Mouse (Mus musculus) heart, postnatal 0 days (tissue): ENCODE measurements at regions not wholly inside any gene's neighbourhood (a gene's known extent, or its start where the extent isn't known, plus 50 kb on each side); places are given as distances from the start of the nearest gene placed in this dataset.

Experiments
- ATAC-seq: fragments of 200-750 bp; cut with Nextera tagmentation; 2 replicates; pipeline ENCODE4 v1.8.0; 2017; ENCODE audit warnings: low read depth, moderate number of reproducible peaks, moderate library complexity; ENCODE audit not compliant: insufficient read depth
- DNase-seq: peaks from one replicate; pipeline ENCODE4 v3.0.0-alpha.2; 2016; ENCODE audit warnings: low spot score
- H3K27ac ChIP-seq: fragments of 300-500 bp; sonication (generic); 2 replicates; pipeline ENCODE4 v1.5.1; 2014; ENCODE audit warnings: low read depth, mild to moderate bottlenecking
- H3K27me3 ChIP-seq: fragments of 300-500 bp; sonication (generic); 2 replicates; pipeline ENCODE4 v1.6.1; 2014; ENCODE audit warnings: low read length, mixed read lengths; ENCODE audit not compliant: control insufficient read depth, insufficient read depth
- H3K36me3 ChIP-seq: fragments of 300-500 bp; sonication (generic); replicated peaks from 2 replicates; pipeline ENCODE4 v1.6.1; 2014; ENCODE audit warnings: low read length, mixed read lengths; ENCODE audit not compliant: control insufficient read depth, insufficient read depth
- H3K4me1 ChIP-seq: fragments of 300-500 bp; sonication (generic); 2 replicates; pipeline ENCODE4 v1.6.1; 2014; ENCODE audit warnings: antibody characterized with exemption; ENCODE audit not compliant: control insufficient read depth, insufficient read depth
- H3K4me2 ChIP-seq: fragments of 300-500 bp; sonication (generic); 2 replicates; pipeline ENCODE4 v1.6.1; 2014; ENCODE audit warnings: low read depth, mild to moderate bottlenecking, low read length, moderate library complexity
- H3K4me3 ChIP-seq: fragments of 300-500 bp; sonication (generic); 2 replicates; pipeline ENCODE4 v1.5.1; 2014; ENCODE audit warnings: low read depth, low read length
- H3K9ac ChIP-seq: fragments of 300-500 bp; sonication (generic); replicated peaks from 2 replicates; pipeline ENCODE4 v1.6.1; 2014; ENCODE audit warnings: low read depth, low read length, mixed read lengths
- H3K9me3 ChIP-seq: fragments of 300-500 bp; sonication (generic); replicated peaks from 2 replicates; pipeline ENCODE4 v1.6.1; 2016; ENCODE audit warnings: low read length; ENCODE audit not compliant: control insufficient read depth
- CTCF ChIP-seq: IDR thresholded peaks from 2 replicates; pipeline ENCODE4 v1.5.1; 2016; ENCODE audit warnings: antibody characterized with exemption, control low read depth, low read depth
- EP300 ChIP-seq: IDR thresholded peaks from 2 replicates; pipeline ENCODE4 v1.6.1; 2016; ENCODE audit warnings: antibody characterized with exemption, low read depth
- WGBS: fragments of 180-500 bp; shearing (Covaris S2); extraction: QIAGEN DNeasy Blood & Tissue Kit; methylation state at CpG from one replicate; pipeline ENCODE4 v1.1.7; 2014; 5-methylcytosine and 5-hydroxymethylcytosine counted together

DNA sequence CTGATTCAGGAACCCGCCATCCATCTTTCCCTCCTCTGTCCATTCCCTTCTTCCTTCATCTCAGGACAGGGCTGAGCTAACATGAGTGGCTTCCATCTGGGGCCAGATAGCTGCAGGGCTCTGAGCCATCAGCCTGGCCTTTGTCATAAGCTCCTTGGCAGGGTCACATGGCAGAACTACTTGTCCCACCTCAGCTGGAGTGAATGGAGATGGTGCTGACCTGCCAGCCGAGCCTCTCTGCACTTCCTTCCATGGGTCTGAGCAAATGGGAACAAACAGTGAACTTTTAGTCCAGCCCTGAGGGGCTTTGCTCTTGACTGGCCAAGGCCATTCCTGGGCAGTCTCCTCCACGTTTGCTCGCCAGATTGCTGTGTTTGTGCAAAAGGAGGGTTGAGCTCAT is 206.1 kb downstream of the Ttc32 start:
- Histone ChIP-seq H3K27me3 (no peaks in the 10 kb centered on the region), H3K36me3 (no peaks in the 10 kb centered on the region), H3K4me1 (peaks cover 13% of the 10 kb centered on the region; the same call in 1 of the 2 replicates), H3K9ac (no peak overlapping the region), H3K9me3 (no peaks in the 10 kb centered on the region), H3K27ac (no peak overlapping the region), H3K4me2 (no peak overlapping the region), H3K4me3 (no peak overlapping the region)
- TF ChIP-seq EP300 (no peak), CTCF (no peak)
- 64% methylated on average over 4 of the region's 4 CpGs for WGBS
- ATAC-seq (0 out of 2 replicates have a peak, but pooled peaks have one; percentile 32), DNase-seq (no peak)

DNA sequence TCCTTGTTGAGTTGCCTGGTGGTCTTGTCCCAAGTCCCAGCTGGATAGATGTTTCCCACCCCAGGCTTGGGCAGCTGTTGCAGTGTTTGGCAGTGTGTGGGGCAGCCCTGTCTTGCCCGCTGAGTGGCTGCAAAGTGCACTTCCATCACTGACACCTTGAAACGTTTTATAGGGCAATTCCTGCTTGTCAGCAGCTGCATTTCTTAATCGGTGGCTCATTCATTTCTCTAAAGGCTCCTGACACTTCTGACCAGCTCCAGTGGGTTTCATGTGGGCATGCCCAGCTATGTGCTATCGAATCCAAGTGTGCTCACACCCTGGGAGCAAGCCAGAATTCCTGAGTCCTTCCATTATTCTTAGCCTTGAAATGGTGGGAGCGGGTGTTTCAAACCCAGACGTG is 207.7 kb downstream of the Ttc32 start:
- H3K4me1 ChIP-seq = peaks cover 13% of the 10 kb centered on the region; the same call in 1 of the 2 replicates
- H3K4me2 ChIP-seq = no peak overlapping the region
- H3K27me3 ChIP-seq = no peaks in the 10 kb centered on the region
- H3K9ac ChIP-seq = no peak overlapping the region
- no peaks in the 10 kb centered on the region for H3K9me3 ChIP-seq
- no peak overlapping the region for H3K4me3 ChIP-seq
- no peaks in the 10 kb centered on the region for H3K36me3 ChIP-seq
- TF ChIP-seq CTCF (no peak), EP300 (no peak)
- WGBS = 20% methylated on average over 6 of the region's 6 CpGs
- peak; percentile 87 for ATAC-seq
- peak overlapping the region; percentile 25; the same call in 1 of the 2 replicates for H3K27ac ChIP-seq
- DNase-seq = peak; percentile 52

DNA sequence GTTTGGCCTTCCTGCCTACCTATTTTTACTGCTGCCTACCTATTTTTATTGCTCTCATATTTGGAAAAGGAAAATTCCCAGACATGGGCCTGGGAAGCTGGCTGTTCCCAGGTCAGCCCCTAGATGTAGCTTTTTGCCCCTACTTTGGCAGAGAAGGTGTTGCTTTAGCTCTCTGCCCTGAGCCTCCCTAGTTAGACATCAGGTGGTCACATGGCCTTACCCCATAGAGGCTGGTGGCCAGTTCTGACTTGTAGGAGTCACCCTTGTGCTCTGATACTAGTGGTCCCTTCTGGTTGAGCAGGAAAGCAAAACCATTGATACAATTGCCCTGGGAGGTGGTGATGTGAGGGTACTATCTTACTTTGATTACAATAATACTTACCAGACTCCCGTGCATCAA is 208.2 kb downstream of the Ttc32 start:
- H3K36me3 ChIP-seq = no peaks in the 10 kb centered on the region
- no peak overlapping the region for H3K27ac ChIP-seq
- no peak overlapping the region for H3K4me3 ChIP-seq
- ATAC-seq (no peak), DNase-seq (no peak)
- peaks cover 13% of the 10 kb centered on the region; the same call in 1 of the 2 replicates for H3K4me1 ChIP-seq
- WGBS = 48% methylated on average over 1 of the region's 1 CpGs
- no peaks in the 10 kb centered on the region for H3K9me3 ChIP-seq
- no peak overlapping the region for H3K4me2 ChIP-seq
- H3K27me3 ChIP-seq = no peaks in the 10 kb centered on the region
- TF ChIP-seq EP300 (no peak), CTCF (no peak)
- H3K9ac ChIP-seq = no peak overlapping the region

DNA sequence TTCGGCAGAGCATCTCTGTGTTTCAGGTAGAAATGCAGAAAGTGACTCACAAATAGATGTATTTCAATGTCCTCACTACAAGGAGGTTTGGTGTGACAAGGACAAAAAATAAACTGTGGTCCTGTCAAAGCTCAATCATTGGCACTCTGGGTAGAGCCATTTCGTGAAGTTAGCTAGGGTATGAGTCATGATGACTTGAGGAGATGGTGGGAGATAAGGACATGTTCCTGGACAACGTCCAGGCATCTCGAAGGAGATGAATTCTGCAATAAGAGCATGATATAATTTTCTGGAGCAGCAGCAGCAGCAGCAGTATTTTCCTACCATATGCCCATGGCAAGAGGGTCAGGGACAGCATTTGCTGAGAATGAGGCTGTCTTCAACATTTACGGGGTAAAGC is 217.7 kb downstream of the Ttc32 start:
- ATAC-seq (no peak), DNase-seq (no peak)
- H3K36me3 ChIP-seq = no peaks in the 10 kb centered on the region
- TF ChIP-seq EP300 (no peak), CTCF (no peak)
- H3K4me2 ChIP-seq = no peak overlapping the region
- H3K4me1 ChIP-seq = no peaks in the 10 kb centered on the region
- H3K9me3 ChIP-seq = no peaks in the 10 kb centered on the region
- no peak overlapping the region for H3K27ac ChIP-seq
- H3K9ac ChIP-seq = no peak overlapping the region
- no peaks in the 10 kb centered on the region for H3K27me3 ChIP-seq
- no peak overlapping the region for H3K4me3 ChIP-seq
- 48% methylated on average over 5 of the region's 5 CpGs for WGBS

DNA sequence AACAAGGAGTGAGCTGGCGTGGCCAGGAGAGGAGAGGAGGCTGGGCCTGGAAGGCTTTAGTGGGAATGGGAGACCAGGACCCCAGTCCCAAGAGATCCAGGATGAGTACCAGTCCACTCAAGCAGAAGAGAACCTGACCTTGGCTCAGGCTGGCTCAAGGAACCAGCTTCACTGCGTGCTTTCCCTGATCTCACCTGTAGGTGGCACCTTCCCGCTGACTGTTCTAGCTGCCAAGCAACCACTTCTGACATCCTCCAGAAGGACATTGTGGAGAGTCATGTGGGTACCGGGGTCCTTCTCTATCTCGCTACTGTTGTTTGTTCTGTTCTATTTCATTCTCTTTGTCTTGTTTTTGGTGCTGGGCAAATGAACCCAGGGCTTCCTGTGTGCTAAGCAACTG is 222.0 kb downstream of the Ttc32 start:
- Histone ChIP-seq H3K27me3 (no peaks in the 10 kb centered on the region), H3K4me1 (peaks cover 4% of the 10 kb centered on the region; the same call in 1 of the 2 replicates), H3K27ac (no peak overlapping the region), H3K4me3 (no peak overlapping the region), H3K9me3 (no peaks in the 10 kb centered on the region), H3K36me3 (no peaks in the 10 kb centered on the region), H3K9ac (no peak overlapping the region), H3K4me2 (no peak overlapping the region)
- ATAC-seq = peak; percentile 49
- TF ChIP-seq CTCF (peak; percentile 77), EP300 (no peak)
- 20% methylated on average over 5 of the region's 5 CpGs for WGBS
- peak; percentile 47 for DNase-seq
